Mouse (Mus musculus) erythroblast, adult 5-6 weeks (primary cell): ENCODE data around the gene Des. TPM values are rescaled to one million over a fixed set of nuclear protein-coding genes. Genes with fewer than 3 reads are reported as not detected.

Experiments used
- ATAC-seq: replicated peaks from 2 replicates; pipeline ENCODE4 v1.8.0; 2016; ENCODE audit warnings: moderate number of reproducible peaks, mild to moderate bottlenecking, moderate TSS enrichment, inconsistent platforms; ENCODE audit not compliant: poor library complexity, low FRiP score, severe bottlenecking
- total RNA-seq, 2 experiments: library from RNA; stranded (forward) in 1 of 2; stranded (reverse) in 1 of 2; fragments of 150-400 nt in 1 of 2; fragments of 200-764, 138-1000 nt in 1 of 2; gene quantifications; 2 replicates each; pipeline versions ENCODE4 v1.2.3 to v1.2.4; 2015 to 2017; ENCODE audit warnings: low replicate concordance in 2 of 2

The Des gene
- total RNA-seq, 2 experiments from 2014 or later = not detected

DNA sequence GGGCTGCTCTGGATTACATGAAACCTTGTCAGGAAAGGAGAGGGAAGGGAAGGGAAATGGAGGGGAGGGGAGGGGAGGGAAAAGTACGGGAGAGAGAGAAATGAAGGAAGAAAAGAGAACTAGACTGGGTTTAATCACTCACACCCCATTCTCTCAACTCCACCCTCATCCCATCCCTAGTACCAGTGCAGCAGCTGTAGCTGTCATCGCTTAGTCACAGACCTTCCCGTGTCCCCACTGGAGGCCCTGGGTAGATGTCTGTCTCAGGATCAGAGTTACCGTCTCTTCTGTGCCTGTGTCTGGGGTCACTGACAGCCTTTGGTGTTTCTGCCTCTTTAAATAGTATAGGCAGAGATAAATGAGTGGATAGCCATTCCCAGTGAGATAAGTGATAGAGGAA, 48.1 kb downstream of the Des start:
- no peak for ATAC-seq

DNA sequence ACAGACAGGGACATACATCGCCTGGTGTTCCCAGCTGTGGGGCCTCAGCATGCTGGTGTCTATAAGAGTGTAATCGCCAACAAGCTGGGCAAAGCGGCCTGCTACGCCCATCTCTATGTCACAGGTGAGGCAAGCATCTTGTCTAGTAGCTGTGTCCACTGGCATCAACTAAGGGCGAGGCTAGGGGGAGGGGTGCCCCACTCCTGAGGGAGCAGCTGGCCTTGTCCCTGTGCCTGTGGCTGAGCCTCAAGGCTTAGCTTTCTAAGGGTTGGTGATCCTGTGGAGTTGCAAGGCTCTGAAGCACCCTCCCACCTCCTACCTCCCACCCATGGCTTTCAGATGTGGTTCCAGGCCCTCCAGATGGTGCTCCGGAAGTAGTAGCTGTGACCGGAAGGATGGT, 49.8 kb downstream of the Des start:
- no peak for ATAC-seq

DNA sequence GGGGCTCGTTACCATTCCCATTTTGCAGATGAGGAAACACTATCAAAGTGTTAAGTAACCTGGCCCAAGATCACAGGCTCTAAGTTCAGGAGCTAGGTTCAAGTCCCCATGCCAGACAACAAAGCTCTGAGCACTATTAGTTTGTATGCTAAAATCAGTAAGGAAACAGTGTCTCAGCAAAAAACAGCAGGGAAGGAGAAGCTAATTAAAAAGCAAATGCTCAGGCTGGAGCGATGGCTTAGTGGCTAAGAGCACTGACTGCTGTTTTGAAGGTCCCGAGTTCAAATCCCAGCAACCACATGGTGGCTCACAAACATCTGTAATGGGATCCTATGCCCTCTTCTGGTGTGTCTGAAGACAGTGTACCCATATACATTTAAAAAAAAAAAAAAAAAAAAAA, 52.1 kb downstream of the Des start:
- no peak for ATAC-seq

DNA sequence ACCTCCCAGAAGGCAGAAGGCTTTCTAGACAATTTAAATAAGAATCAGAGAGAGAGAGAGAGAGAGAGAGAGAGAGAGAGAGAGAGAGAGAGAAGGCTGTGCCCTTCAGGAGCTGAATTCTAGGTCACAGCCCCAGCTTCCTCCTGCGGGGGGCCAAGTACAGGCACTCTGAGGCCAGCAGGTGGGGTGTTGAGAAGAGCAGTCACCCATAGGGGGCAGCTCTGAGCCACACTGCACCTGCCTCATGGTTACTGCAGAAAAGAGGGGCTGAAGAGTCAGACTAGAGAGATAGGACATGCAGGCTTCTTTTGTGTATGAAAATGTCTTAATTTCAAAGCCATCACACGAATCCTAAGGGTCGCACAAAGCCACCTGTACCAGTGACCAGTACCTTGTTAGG, 53.6 kb downstream of the Des start:
- no peak for ATAC-seq

Other genes starting within 250 kb of the Des start
- gene Nhej1, start 235.1 kb upstream of the Des start, total RNA-seq (2015; ENCODE audit: low replicate concordance) = 0.77 and 8.2 TPM in 2 replicates
- gene Nhej1, start 235.1 kb upstream of the Des start, total RNA-seq (2017; ENCODE audit: low replicate concordance) = 4.0 and 10.0 TPM in 2 replicates
- gene Slc23a3, start 226.4 kb upstream of the Des start, total RNA-seq (2015; ENCODE audit: low replicate concordance) = 1.3 and 3.5 TPM in 2 replicates
- 0.28 and 0.60 TPM in 2 replicates for gene Slc23a3, start 226.4 kb upstream of the Des start, total RNA-seq (2017; ENCODE audit: low replicate concordance)
- gene Cnppd1, start 217.6 kb upstream of the Des start, total RNA-seq (2015; ENCODE audit: low replicate concordance) = 41.6 and 42.7 TPM in 2 replicates
- gene Cnppd1, start 217.6 kb upstream of the Des start, total RNA-seq (2017; ENCODE audit: low replicate concordance) = 135 and 169 TPM in 2 replicates
- 30.7 and 38.0 TPM in 2 replicates for gene Retreg2, start 217.6 kb upstream of the Des start, total RNA-seq (2015; ENCODE audit: low replicate concordance)
- gene Retreg2, start 217.6 kb upstream of the Des start, total RNA-seq (2017; ENCODE audit: low replicate concordance) = 45.0 and 54.0 TPM in 2 replicates
- gene Zfand2b, start 191.7 kb upstream of the Des start, total RNA-seq (2015; ENCODE audit: low replicate concordance) = 15.9 and 28.2 TPM in 2 replicates
- 43.3 and 49.6 TPM in 2 replicates for gene Zfand2b, start 191.7 kb upstream of the Des start, total RNA-seq (2017; ENCODE audit: low replicate concordance)
- 78.2 and 93.0 TPM in 2 replicates for gene Abcb6, start 179.9 kb upstream of the Des start, total RNA-seq (2015; ENCODE audit: low replicate concordance)
- gene Abcb6, start 179.9 kb upstream of the Des start, total RNA-seq (2017; ENCODE audit: low replicate concordance) = 62.9 and 70.7 TPM in 2 replicates
- 8.3 and 10.4 TPM in 2 replicates for gene Ankzf1, start 168.2 kb upstream of the Des start, total RNA-seq (2015; ENCODE audit: low replicate concordance)
- 34.5 and 39.0 TPM in 2 replicates for gene Ankzf1, start 168.2 kb upstream of the Des start, total RNA-seq (2017; ENCODE audit: low replicate concordance)
- gene Atg9a, start 168.1 kb upstream of the Des start, total RNA-seq (2015; ENCODE audit: low replicate concordance) = 107 and 131 TPM in 2 replicates
- gene Atg9a, start 168.1 kb upstream of the Des start, total RNA-seq (2017; ENCODE audit: low replicate concordance) = 137 and 142 TPM in 2 replicates
- gene Glb1l, start 149.5 kb upstream of the Des start, total RNA-seq (2015; ENCODE audit: low replicate concordance) = 12.3 and 12.9 TPM in 2 replicates
- 8.1 and 8.6 TPM in 2 replicates for gene Glb1l, start 149.5 kb upstream of the Des start, total RNA-seq (2017; ENCODE audit: low replicate concordance)
- gene Stk16, start 149.5 kb upstream of the Des start, total RNA-seq (2015; ENCODE audit: low replicate concordance) = 50.4 and 76.9 TPM in 2 replicates
- gene Stk16, start 149.5 kb upstream of the Des start, total RNA-seq (2017; ENCODE audit: low replicate concordance) = 31.3 and 50.2 TPM in 2 replicates
- 433 and 471 TPM in 2 replicates for gene Tuba4a, start 140.5 kb upstream of the Des start, total RNA-seq (2015; ENCODE audit: low replicate concordance)
- 280 and 368 TPM in 2 replicates for gene Tuba4a, start 140.5 kb upstream of the Des start, total RNA-seq (2017; ENCODE audit: low replicate concordance)
- not detected in 2 replicates for gene A630095N17Rik, start 128.2 kb upstream of the Des start, total RNA-seq (2015; ENCODE audit: low replicate concordance)
- gene A630095N17Rik, start 128.2 kb upstream of the Des start, total RNA-seq (2017; ENCODE audit: low replicate concordance) = not detected in 2 replicates
- 186 and 231 TPM in 2 replicates for gene Dnajb2, start 123.9 kb upstream of the Des start, total RNA-seq (2015; ENCODE audit: low replicate concordance)
- 524 and 744 TPM in 2 replicates for gene Dnajb2, start 123.9 kb upstream of the Des start, total RNA-seq (2017; ENCODE audit: low replicate concordance)
- not detected in 2 replicates for gene Ptprn, start 95.8 kb upstream of the Des start, total RNA-seq (2015; ENCODE audit: low replicate concordance)
- gene Ptprn, start 95.8 kb upstream of the Des start, total RNA-seq (2017; ENCODE audit: low replicate concordance) = not detected in 2 replicates
- gene Resp18, start 81.9 kb upstream of the Des start, total RNA-seq (2015; ENCODE audit: low replicate concordance) = not detected in 2 replicates
- not detected in 2 replicates for gene Resp18, start 81.9 kb upstream of the Des start, total RNA-seq (2017; ENCODE audit: low replicate concordance)
- 14.0 and 20.3 TPM in 2 replicates for gene Dnpep, start 42.3 kb upstream of the Des start, total RNA-seq (2015; ENCODE audit: low replicate concordance)
- 7.7 and 11.8 TPM in 2 replicates for gene Dnpep, start 42.3 kb upstream of the Des start, total RNA-seq (2017; ENCODE audit: low replicate concordance)
- gene Speg, start 15.0 kb downstream of the Des start, total RNA-seq (2015; ENCODE audit: low replicate concordance) = not detected in 2 replicates
- gene Speg, start 15.0 kb downstream of the Des start, total RNA-seq (2017; ENCODE audit: low replicate concordance) = 1.7 TPM in 1 of 2 replicates, not detected in the other
- 2.9 and 14.4 TPM in 2 replicates for gene Gmppa, start 75.6 kb downstream of the Des start, total RNA-seq (2015; ENCODE audit: low replicate concordance)
- 6.1 and 20.1 TPM in 2 replicates for gene Gmppa, start 75.6 kb downstream of the Des start, total RNA-seq (2017; ENCODE audit: low replicate concordance)
- not detected in 2 replicates for gene Asic4, start 90.1 kb downstream of the Des start, total RNA-seq (2015; ENCODE audit: low replicate concordance)
- gene Asic4, start 90.1 kb downstream of the Des start, total RNA-seq (2017; ENCODE audit: low replicate concordance) = not detected in 2 replicates
- gene Chpf, start 119.0 kb downstream of the Des start, total RNA-seq (2015; ENCODE audit: low replicate concordance) = 0.42 TPM in 1 of 2 replicates, not detected in the other
- 0.26 and 1.3 TPM in 2 replicates for gene Chpf, start 119.0 kb downstream of the Des start, total RNA-seq (2017; ENCODE audit: low replicate concordance)
- gene Tmem198, start 119.2 kb downstream of the Des start, total RNA-seq (2015; ENCODE audit: low replicate concordance) = not detected in 2 replicates
- not detected in 2 replicates for gene Tmem198, start 119.2 kb downstream of the Des start, total RNA-seq (2017; ENCODE audit: low replicate concordance)
- not detected in 2 replicates for gene Obsl1, start 146.1 kb downstream of the Des start, total RNA-seq (2015; ENCODE audit: low replicate concordance)
- gene Obsl1, start 146.1 kb downstream of the Des start, total RNA-seq (2017; ENCODE audit: low replicate concordance) = not detected in 2 replicates
- not detected in 2 replicates for gene Inha, start 146.7 kb downstream of the Des start, total RNA-seq (2015; ENCODE audit: low replicate concordance)
- not detected in 2 replicates for gene Inha, start 146.7 kb downstream of the Des start, total RNA-seq (2017; ENCODE audit: low replicate concordance)
- gene Stk11ip, start 161.2 kb downstream of the Des start, total RNA-seq (2015; ENCODE audit: low replicate concordance) = 10.9 and 14.0 TPM in 2 replicates
- 14.3 and 31.6 TPM in 2 replicates for gene Stk11ip, start 161.2 kb downstream of the Des start, total RNA-seq (2017; ENCODE audit: low replicate concordance)
- gene Slc4a3, start 185.9 kb downstream of the Des start, total RNA-seq (2015; ENCODE audit: low replicate concordance) = not detected in 2 replicates
- gene Slc4a3, start 185.9 kb downstream of the Des start, total RNA-seq (2017; ENCODE audit: low replicate concordance) = 0.09 and 1.5 TPM in 2 replicates